Mouse (Mus musculus) heart, embryonic 12.5 days (tissue): ENCODE results near the gene Glp2r. TPM values are rescaled to one million over a fixed set of nuclear protein-coding genes. Genes with fewer than 3 reads are reported as not detected.

Source experiments
- ATAC-seq: fragments of 200-750 bp; cut with Nextera tagmentation; 2 replicates; pipeline ENCODE4 v1.8.0; 2017; ENCODE audit warnings: moderate TSS enrichment, moderate library complexity; ENCODE audit not compliant: insufficient number of reproducible peaks, low FRiP score
- H3K27ac ChIP-seq: fragments of 300-500 bp; sonication (generic); 2 replicates; pipeline ENCODE4 v1.5.1; 2016; ENCODE audit warnings: mild to moderate bottlenecking, moderate library complexity; ENCODE audit not compliant: poor library complexity, severe bottlenecking
- H3K27me3 ChIP-seq: fragments of 300-500 bp; sonication (generic); replicated peaks from 2 replicates; pipeline ENCODE4 v1.6.1; 2016; ENCODE audit warnings: mild to moderate bottlenecking, moderate library complexity
- H3K36me3 ChIP-seq: fragments of 300-500 bp; sonication (generic); 2 replicates; pipeline ENCODE4 v1.6.1; 2016; ENCODE audit warnings: mild to moderate bottlenecking, moderate library complexity
- H3K4me1 ChIP-seq: fragments of 300-500 bp; sonication (generic); replicated peaks from 2 replicates; pipeline ENCODE4 v1.6.1; 2016; ENCODE audit warnings: mild to moderate bottlenecking
- H3K4me2 ChIP-seq: fragments of 300-500 bp; sonication (generic); 2 replicates; pipeline ENCODE4 v1.6.1; 2016; ENCODE audit warnings: mild to moderate bottlenecking, moderate library complexity
- H3K4me3 ChIP-seq: fragments of 300-500 bp; sonication (generic); 2 replicates; pipeline ENCODE4 v1.5.1; 2016; ENCODE audit warnings: mild to moderate bottlenecking
- H3K9ac ChIP-seq: fragments of 300-500 bp; sonication (generic); 2 replicates; pipeline ENCODE4 v1.6.1; 2016; ENCODE audit warnings: mild to moderate bottlenecking, moderate library complexity
- H3K9me3 ChIP-seq: fragments of 300-500 bp; sonication (generic); replicated peaks from 2 replicates; pipeline ENCODE4 v1.6.1; 2016; ENCODE audit warnings: mild to moderate bottlenecking, moderate library complexity
- WGBS: fragments of 180-500 bp; shearing (Covaris S2); methylation state at CpG from one replicate; pipeline ENCODE4 v1.1.7; 2016; 5-methylcytosine and 5-hydroxymethylcytosine counted together
- polyA plus RNA-seq: library from polyadenylated mRNA; unstranded; fragments of >200 nt; fragmentation: Nextera tagmentation; extraction: Ambion mirVana; gene quantifications from 2 replicates; pipeline ENCODE4 v1.2.1, GENCODE M21; 2016

The Glp2r gene
- polyA plus RNA-seq, 1 experiment from 2014 or later: not detected

DNA sequence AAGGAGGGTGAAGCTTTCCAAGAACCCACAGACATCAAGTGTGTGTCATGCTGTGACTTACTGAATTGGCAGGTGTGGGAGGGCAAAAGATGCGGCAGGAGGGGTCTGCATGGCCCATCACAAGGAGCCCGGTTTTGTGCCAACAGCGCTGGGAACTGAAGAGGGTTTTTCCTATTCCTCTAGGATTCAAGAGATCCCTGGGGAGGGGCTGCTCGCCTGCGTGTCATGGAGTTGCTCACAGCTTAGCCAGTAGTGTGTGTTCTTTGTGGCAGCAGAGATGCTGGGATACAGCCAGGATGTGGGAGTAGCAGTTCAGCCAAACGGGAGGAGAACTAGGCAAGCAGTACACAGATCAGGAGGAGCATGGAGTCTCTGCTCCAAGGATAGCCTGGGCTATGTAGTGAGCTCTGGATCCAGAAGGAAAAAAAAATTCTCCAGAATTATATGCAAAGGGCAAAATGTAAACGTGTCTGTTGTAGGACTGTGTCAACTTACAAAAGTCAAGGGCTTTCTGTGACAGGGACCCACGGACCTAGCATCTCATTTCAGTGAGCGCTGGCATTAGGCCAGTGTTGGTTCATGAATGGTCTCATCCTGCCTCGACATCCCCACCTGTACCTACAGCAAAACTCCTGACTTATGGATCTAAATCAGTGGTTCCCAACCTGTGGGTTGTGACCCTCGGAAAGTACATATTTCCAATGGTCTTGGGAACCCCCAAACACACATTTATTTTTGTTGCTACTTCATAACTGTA lies 122.1 kb downstream of the Glp2r start:
- Histone ChIP-seq H3K4me1 (peaks cover 15% of the 10 kb centered on the region; the same call in 1 of the 2 replicates), H3K27me3 (no peaks in the 10 kb centered on the region; the same call in 1 of the 2 replicates), H3K4me2 (no peak overlapping the region), H3K27ac (no peak overlapping the region), H3K9me3 (no peaks in the 10 kb centered on the region), H3K9ac (no peak overlapping the region), H3K4me3 (no peak overlapping the region), H3K36me3 (no peaks in the 10 kb centered on the region)
- 71% methylated on average over 11 of the region's 11 CpGs for WGBS
- no peak for ATAC-seq

DNA sequence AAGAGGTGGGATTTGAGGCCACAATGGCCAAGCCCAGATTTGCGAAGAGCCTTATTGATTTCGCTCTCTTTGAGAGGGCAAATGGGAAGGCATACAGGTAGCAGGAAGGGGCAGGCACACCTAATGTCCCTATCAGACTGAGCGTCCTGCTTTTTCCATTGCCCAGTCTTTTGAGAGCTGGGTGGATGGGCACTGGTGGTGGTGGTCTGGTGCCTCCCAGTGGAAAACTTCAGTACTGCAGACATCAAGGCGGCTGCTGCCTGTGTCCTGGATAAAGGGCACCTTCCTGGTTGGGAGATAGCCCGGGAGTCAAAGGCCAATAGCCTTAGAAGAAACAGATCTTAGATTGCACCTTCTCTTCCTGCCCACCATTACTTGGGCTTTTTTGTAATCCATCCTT lies 123.2 kb downstream of the Glp2r start:
- Histone ChIP-seq H3K9me3 (no peaks in the 10 kb centered on the region), H3K4me3 (no peak overlapping the region), H3K27me3 (no peaks in the 10 kb centered on the region), H3K36me3 (no peaks in the 10 kb centered on the region), H3K4me2 (no peak overlapping the region), H3K27ac (no peak overlapping the region), H3K4me1 (peaks cover 15% of the 10 kb centered on the region; the same call in 1 of the 2 replicates), H3K9ac (no peak overlapping the region)
- no peak for ATAC-seq
- 26% methylated on average over 5 of the region's 5 CpGs for WGBS

DNA sequence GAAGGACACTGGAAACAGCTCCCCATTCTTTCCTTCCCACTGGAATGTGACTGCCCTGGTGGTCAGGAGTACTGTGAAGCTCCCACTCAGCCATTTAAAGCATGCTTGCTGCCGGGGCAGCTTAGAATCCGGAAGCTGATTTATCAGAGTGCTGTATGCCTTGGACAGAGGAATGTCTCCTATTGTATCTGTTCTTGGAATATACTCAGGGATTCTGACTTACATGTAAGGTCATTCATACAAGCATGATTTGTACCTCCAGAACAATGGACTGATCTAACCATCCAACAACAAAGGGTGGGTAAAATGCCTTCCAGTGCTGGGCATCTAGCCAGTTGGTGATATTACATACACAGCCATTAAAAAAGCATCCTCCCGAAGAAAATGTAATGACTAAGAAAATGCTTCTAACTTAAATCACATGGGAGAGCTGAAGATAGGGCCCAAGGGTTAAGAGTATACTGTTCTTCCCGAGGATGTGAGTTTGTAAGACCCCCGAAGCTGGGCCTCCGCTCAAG lies 126.3 kb downstream of the Glp2r start:
- Histone ChIP-seq H3K9ac (no peak overlapping the region), H3K9me3 (no peaks in the 10 kb centered on the region), H3K27ac (no peak overlapping the region), H3K4me2 (no peak overlapping the region), H3K4me3 (no peak overlapping the region), H3K36me3 (no peaks in the 10 kb centered on the region), H3K4me1 (peaks cover 10% of the 10 kb centered on the region; the same call in 1 of the 2 replicates), H3K27me3 (no peaks in the 10 kb centered on the region)
- no peak for ATAC-seq
- WGBS: 72% methylated on average over 6 of the region's 6 CpGs

DNA sequence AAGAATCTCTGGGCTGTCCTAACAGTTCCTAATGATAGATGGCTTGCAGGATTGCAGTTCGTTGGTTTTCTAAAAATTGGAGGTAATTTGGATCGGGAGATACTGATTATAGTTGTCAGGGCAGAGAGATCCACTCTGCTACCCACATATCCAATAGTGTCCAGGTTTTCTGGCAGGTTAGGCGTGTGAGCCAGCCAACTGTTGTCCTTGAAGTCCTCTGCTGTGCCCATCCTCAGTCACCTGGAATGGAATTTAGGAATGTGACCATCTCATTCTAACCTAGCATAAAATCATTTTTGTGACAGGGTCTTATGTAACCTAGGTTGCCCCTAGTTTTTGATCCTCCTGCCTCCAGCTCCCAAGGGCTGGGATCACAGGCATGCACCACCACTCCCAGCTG lies 127.5 kb downstream of the Glp2r start:
- ATAC-seq: no peak
- H3K36me3 ChIP-seq: no peaks in the 10 kb centered on the region
- H3K9me3 ChIP-seq: no peaks in the 10 kb centered on the region
- WGBS: 77% methylated on average over 3 of the region's 3 CpGs
- H3K4me3 ChIP-seq: no peak overlapping the region
- peaks cover 10% of the 10 kb centered on the region; the same call in 1 of the 2 replicates for H3K4me1 ChIP-seq
- no peaks in the 10 kb centered on the region for H3K27me3 ChIP-seq
- no peak overlapping the region for H3K9ac ChIP-seq
- no peak overlapping the region for H3K27ac ChIP-seq
- H3K4me2 ChIP-seq: no peak overlapping the region

DNA sequence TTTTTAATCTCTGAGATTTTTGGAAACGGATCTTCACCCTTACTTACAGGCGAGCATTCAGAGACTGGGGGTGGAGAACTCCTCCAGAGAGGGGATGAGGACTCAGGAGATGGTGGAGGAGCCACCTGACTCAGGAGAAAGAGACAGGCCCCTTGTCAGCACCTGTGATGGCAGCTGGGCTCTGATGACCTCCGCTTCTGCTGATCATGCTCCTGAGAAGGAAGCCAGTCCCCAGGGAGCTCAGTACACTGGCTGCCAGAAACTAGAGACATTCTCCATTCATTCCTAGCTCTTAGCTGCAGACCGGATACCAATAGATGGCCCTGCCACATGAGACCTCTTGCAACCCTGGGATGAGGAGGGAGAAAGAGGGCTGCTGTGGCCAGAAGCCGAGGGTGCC lies 128.1 kb downstream of the Glp2r start:
- H3K27ac ChIP-seq: no peak overlapping the region
- H3K4me2 ChIP-seq: no peak overlapping the region
- peaks cover 10% of the 10 kb centered on the region; the same call in 1 of the 2 replicates for H3K4me1 ChIP-seq
- WGBS: 64% methylated on average over 5 of the region's 5 CpGs
- H3K36me3 ChIP-seq: no peaks in the 10 kb centered on the region
- no peak for ATAC-seq
- no peak overlapping the region for H3K4me3 ChIP-seq
- no peaks in the 10 kb centered on the region for H3K9me3 ChIP-seq
- H3K27me3 ChIP-seq: no peaks in the 10 kb centered on the region
- no peak overlapping the region for H3K9ac ChIP-seq

DNA sequence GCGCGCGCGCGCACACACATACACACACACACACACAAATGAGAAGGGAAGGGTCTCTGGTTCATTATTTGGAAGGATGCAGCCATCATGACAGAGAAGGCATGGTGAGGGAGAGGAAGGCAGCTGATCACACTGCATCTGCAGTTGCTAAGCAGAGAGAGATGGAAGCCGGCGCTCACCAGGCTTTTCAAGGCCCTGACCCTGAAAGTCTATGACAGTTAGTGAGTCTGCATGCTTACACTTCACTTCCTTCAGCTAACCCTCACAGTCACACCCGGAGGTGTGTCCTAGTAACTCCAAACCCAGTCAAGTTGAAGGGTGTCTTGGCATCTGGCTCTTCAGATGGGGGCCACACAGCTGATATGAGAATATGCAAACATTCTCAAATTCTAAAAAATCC lies 128.5 kb downstream of the Glp2r start:
- 94% methylated on average over 8 of the region's 8 CpGs for WGBS
- H3K36me3 ChIP-seq: no peaks in the 10 kb centered on the region
- H3K4me1 ChIP-seq: peaks cover 8% of the 10 kb centered on the region; the same call in 1 of the 2 replicates
- H3K9me3 ChIP-seq: no peaks in the 10 kb centered on the region
- no peak for ATAC-seq
- no peak overlapping the region for H3K4me2 ChIP-seq
- no peaks in the 10 kb centered on the region for H3K27me3 ChIP-seq
- no peak overlapping the region for H3K27ac ChIP-seq
- no peak overlapping the region for H3K4me3 ChIP-seq
- no peak overlapping the region for H3K9ac ChIP-seq

DNA sequence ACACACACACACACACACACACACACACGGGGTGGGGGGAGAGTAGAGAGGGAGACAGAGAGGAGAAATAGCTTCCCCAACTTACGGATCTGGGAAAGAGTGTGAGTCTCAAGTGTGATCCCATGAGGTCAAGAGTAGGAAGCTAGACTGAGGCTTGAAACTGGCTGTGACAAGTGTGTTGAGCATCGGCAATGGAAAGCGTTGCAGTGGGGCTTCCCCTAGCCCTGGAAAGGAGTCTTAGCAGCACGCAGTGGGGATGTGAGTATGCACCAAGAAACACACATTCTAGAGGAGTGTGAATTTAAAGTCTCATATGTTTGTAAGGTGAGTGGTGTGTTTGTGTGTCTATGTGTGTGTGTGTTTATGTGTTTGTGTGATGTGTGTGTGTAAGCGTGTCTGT lies 130.7 kb downstream of the Glp2r start:
- 80% methylated on average over 6 of the region's 6 CpGs for WGBS
- ATAC-seq: no peak

DNA sequence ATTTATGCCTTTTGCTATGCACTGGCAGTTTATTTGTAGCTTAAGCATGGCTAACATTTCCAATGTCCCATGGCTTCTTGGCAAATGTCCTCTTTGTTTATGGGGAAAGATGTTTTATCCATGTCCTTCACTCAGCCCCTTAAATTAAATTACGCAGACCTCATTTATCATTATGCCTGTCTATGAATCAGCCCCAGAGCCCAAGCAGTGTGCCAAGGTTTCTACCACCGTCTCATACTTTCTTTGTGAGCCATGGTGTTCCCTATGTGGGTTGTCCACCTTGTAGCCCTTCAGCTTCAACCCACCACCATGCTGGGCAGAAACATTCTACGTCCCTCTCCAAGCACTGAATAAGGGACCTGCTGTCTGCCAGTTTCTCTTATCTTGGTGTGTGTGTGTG lies 132.6 kb downstream of the Glp2r start:
- no peak for ATAC-seq
- H3K27me3 ChIP-seq: no peaks in the 10 kb centered on the region
- H3K27ac ChIP-seq: no peak overlapping the region
- H3K36me3 ChIP-seq: no peaks in the 10 kb centered on the region
- no peaks in the 10 kb centered on the region for H3K9me3 ChIP-seq
- H3K4me3 ChIP-seq: no peak overlapping the region
- 79% methylated on average over 3 of the region's 3 CpGs for WGBS
- no peak overlapping the region for H3K4me2 ChIP-seq
- no peak overlapping the region for H3K9ac ChIP-seq
- H3K4me1 ChIP-seq: 0 out of 2 replicates have a peak, but pooled peaks cover 4% of the 10 kb centered on the region

More for the DNA sequence above, 130.7 kb downstream of the Glp2r start:
- Histone ChIP-seq H3K9me3 (no peaks in the 10 kb centered on the region), H3K4me2 (no peak overlapping the region), H3K27me3 (no peaks in the 10 kb centered on the region), H3K9ac (no peak overlapping the region), H3K36me3 (no peaks in the 10 kb centered on the region), H3K4me1 (0 out of 2 replicates have a peak, but pooled peaks cover 6% of the 10 kb centered on the region), H3K4me3 (no peak overlapping the region), H3K27ac (no peak overlapping the region)

DNA sequence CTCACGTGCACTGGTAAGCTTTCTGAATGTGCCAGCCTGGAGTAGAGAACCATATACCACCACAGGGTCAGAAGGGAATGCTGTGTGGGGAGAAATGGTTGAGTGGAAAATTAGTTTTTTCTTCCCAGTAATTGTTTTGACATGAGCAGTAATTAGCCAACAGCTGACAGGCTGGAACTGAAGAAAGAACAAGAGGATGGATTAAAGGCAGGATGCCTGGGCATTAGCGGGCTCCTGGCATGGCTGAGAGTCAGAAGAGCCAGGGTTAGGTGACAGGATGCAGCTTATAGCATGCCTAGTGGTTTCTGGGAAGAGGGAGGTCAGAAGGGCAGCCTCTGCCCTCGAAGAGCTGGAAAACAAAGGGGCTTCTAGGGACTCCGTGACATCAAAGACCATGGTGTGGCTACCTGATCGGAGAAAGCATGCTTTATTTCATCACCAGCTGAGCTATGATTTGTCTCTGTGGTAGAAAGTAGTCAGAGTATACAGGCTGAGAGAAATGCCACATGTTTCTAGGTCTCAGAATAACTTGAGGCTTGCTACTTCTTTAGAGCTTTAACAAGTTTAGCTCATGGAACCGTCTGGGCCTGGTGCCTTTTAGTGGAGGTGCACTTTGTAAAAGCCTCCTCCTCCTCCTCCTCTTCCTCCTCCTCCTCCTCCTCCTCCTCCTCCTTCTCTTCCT lies 133.9 kb downstream of the Glp2r start:
- Histone ChIP-seq H3K27me3 (no peaks in the 10 kb centered on the region), H3K4me1 (no peaks in the 10 kb centered on the region), H3K9ac (no peak overlapping the region), H3K36me3 (no peaks in the 10 kb centered on the region), H3K4me3 (no peak overlapping the region), H3K9me3 (no peaks in the 10 kb centered on the region), H3K27ac (no peak overlapping the region), H3K4me2 (no peak overlapping the region)
- no peak for ATAC-seq
- WGBS: 62% methylated on average over 6 of the region's 6 CpGs

DNA sequence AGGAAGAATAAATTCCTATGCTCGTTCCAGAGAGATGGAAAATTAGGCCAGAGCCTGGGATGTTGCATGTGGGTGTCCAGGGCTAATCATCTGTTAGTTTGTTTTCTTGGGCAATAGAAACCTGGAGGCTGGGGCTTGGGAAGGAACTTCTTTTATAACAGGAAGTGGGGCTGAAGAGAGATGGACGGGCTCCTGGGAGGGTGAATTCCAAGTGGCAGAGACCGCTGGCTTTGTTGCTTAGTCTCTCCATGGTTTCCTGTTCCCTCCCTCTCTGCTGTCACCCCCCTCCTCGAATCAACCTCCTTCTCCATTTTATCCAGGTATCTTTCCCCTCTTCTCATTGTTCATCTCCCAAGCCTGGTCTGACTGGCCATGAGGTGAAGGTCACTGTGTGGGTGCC lies 134.8 kb downstream of the Glp2r start:
- Histone ChIP-seq H3K9ac (no peak overlapping the region), H3K4me3 (no peak overlapping the region), H3K4me2 (no peak overlapping the region), H3K9me3 (no peaks in the 10 kb centered on the region), H3K36me3 (no peaks in the 10 kb centered on the region), H3K27ac (no peak overlapping the region), H3K27me3 (no peaks in the 10 kb centered on the region), H3K4me1 (no peaks in the 10 kb centered on the region)
- no peak for ATAC-seq
- 50% methylated on average over 4 of the region's 4 CpGs for WGBS

DNA sequence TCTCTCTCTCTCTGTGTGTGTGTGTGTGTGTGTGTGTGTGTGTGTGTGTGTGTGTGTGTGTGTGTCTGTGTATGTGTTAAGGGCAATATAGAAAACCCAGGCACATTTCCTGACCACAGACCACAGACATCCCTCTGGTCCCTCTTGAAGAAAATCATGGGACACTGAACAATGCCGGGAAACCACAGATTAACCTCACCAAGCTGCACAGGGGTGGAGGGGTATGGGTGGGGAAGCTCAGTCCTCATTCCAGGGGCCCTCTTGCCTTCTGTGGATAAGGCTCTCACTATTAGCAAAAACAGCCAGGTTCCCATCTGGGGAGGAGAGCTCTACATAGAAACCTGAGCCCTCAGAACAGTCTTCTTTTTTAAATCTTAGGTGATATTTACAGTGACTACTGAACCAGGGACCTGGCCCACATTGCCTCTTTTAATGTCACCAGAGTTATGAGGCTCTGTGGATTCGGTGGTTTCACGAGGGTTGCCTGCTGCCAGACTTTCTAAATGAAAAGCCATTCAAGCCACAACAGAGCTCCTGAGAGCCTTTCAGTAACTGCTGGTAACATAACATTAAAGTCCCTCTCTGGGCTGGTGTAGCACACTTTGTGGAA lies 137.2 kb downstream of the Glp2r start:
- Histone ChIP-seq H3K4me2 (no peak overlapping the region), H3K27ac (no peak overlapping the region), H3K4me1 (peaks cover 3% of the 10 kb centered on the region; the same call in 1 of the 2 replicates), H3K9me3 (no peaks in the 10 kb centered on the region), H3K36me3 (no peaks in the 10 kb centered on the region), H3K9ac (no peak overlapping the region), H3K27me3 (no peaks in the 10 kb centered on the region), H3K4me3 (no peak overlapping the region)
- 62% methylated on average over 3 of the region's 3 CpGs for WGBS
- no peak for ATAC-seq
